Mouse (Mus musculus) stomach, postnatal 0 days (tissue): ENCODE results near the gene Gm26558.

ENCODE experiments used
- CTCF ChIP-seq: IDR thresholded peaks from 2 replicates; pipeline ENCODE4 v1.5.1; 2016; ENCODE audit warnings: antibody characterized with exemption, low read depth, mild to moderate bottlenecking, moderate library complexity
- EP300 ChIP-seq: optimal IDR thresholded peaks from 2 replicates; pipeline ENCODE3; 2016; ENCODE audit warnings: antibody characterized with exemption

- TF ChIP-seq CTCF (no peak), EP300 (no peak)
Observed at GRCm38 (mm10) chr2:70669241-70669640, 7.3 kb upstream of the Gm26558 start.
